25 mouse cellular contexts compared by ENCODE assay signal in genomic region chr2:37764514-37764913, GRCm38 (mm10). TPM values are rescaled to one million over a fixed set of nuclear protein-coding genes. Genes with fewer than 3 reads are reported as not detected.
DNase-seq lines count a peak whose midpoint lies in the region; ATAC-seq and TF ChIP-seq lines count a peak whose summit lies in the region.
"Had no signal": no experiment of that assay in that cellular context is flagged by ENCODE, and none has a peak within 500 bp of the region (broad histone marks: within the 10 kb centered on the region; RNA-seq: fewer than 3 reads in every experiment).

No protein-coding gene starts in this region.

- intact Hi-C loops in heart, postnatal 25 days (cut with DNase I), result no loop called here

- no peak overlapping the region for H3K4me3 ChIP-seq in heart, embryonic 13.5 days
- no peak overlapping the region for H3K4me3 ChIP-seq in bone marrow, adult 2 months (replicated peaks; ENCODE audit: control insufficient read depth, low read depth, low read length)
- no peak overlapping the region for H3K4me3 ChIP-seq in small intestine, adult 2 months (ENCODE audit: low read depth, low read length)
- no peak overlapping the region for H3K4me3 ChIP-seq in hindbrain, embryonic 12.5 days
- H3K4me3 ChIP-seq: embryonic facial prominence, embryonic 13.5 days; erythroblast, embryonic 14.5 days; gastrocnemius, adult 2 months; heart, embryonic 15.5 days; hindbrain, embryonic 13.5 days; kidney, embryonic 15.5 days; lung, embryonic 15.5 days; midbrain, embryonic 10.5 days; stomach, embryonic 15.5 days had no signal

- H3K27ac ChIP-seq in heart, embryonic 13.5 days (replicated peaks), result peak overlapping the region; percentile 73; the same call in 1 of the 2 replicates
- peak overlapping the region; percentile 87 for H3K27ac ChIP-seq in bone marrow, adult 2 months (ENCODE audit: control insufficient read depth, insufficient read depth, low read depth, low read length, poor library complexity)
- H3K27ac ChIP-seq in small intestine, adult 2 months (ENCODE audit: insufficient read depth, low read depth, low read length), result peak overlapping the region; percentile 57
- H3K27ac ChIP-seq in hindbrain, embryonic 12.5 days, result no peak overlapping the region
- H3K27ac ChIP-seq: embryonic facial prominence, embryonic 13.5 days; gastrocnemius, adult 2 months; hindbrain, embryonic 13.5 days; kidney, embryonic 15.5 days; liver, embryonic 14.5 days; lung, embryonic 15.5 days; macrophage; stomach, embryonic 15.5 days had no signal

- no peaks in the 10 kb centered on the region for H3K36me3 ChIP-seq in heart, embryonic 13.5 days
- no peaks in the 10 kb centered on the region for H3K36me3 ChIP-seq in small intestine, adult 2 months (ENCODE audit: control insufficient read depth, insufficient read depth, low read length)
- H3K36me3 ChIP-seq in hindbrain, embryonic 12.5 days, result no peaks in the 10 kb centered on the region
- H3K36me3 ChIP-seq: embryonic facial prominence, embryonic 13.5 days; heart, embryonic 15.5 days; hindbrain, embryonic 13.5 days; kidney, embryonic 15.5 days; lung, embryonic 15.5 days; midbrain, embryonic 10.5 days; stomach, embryonic 15.5 days had no signal

- no peaks in the 10 kb centered on the region for H3K9me3 ChIP-seq in heart, embryonic 13.5 days
- H3K9me3 ChIP-seq in hindbrain, embryonic 12.5 days (replicated peaks), result no peaks in the 10 kb centered on the region
- H3K9me3 ChIP-seq: embryonic facial prominence, embryonic 13.5 days; heart, embryonic 15.5 days; hindbrain, embryonic 13.5 days; kidney, embryonic 15.5 days; lung, embryonic 15.5 days; midbrain, embryonic 10.5 days; stomach, embryonic 15.5 days had no signal

- DNase-seq in heart, postnatal 25 days (ENCODE audit: low spot score), result no peak
- DNase-seq in spleen, postnatal 36 days (ENCODE audit: low spot score in 2 of 2), result peak; percentile 37 to 41
- DNase-seq in spleen, adult 18-20 months, result no peak
- DNase-seq: adrenal gland, postnatal 10 days; cerebellum, adult 2 months; embryo, embryonic 11 days; gastrocnemius, adult 2 months; kidney, adult 11 months; kidney, postnatal 36 days; layer of hippocampus, postnatal 36 days had no signal

- peaks cover 63% of the 10 kb centered on the region for H3K4me1 ChIP-seq in heart, embryonic 13.5 days
- H3K4me1 ChIP-seq in bone marrow, adult 2 months (ENCODE audit: control insufficient read depth, insufficient read depth, low read length), result peaks cover 7% of the 10 kb centered on the region
- peaks cover 5% of the 10 kb centered on the region; the same call in 1 of the 2 replicates for H3K4me1 ChIP-seq in small intestine, adult 2 months (ENCODE audit: control insufficient read depth, insufficient read depth, insufficient read length, low read length)
- H3K4me1 ChIP-seq in hindbrain, embryonic 12.5 days, result peaks cover 51% of the 10 kb centered on the region

- peak overlapping the region; percentile 50; the same call in 1 of the 2 replicates for H3K4me2 ChIP-seq in heart, embryonic 13.5 days
- no peak overlapping the region for H3K4me2 ChIP-seq in hindbrain, embryonic 12.5 days (replicated peaks)
- H3K4me2 ChIP-seq: embryonic facial prominence, embryonic 13.5 days; lung, embryonic 15.5 days; stomach, embryonic 15.5 days had no signal

- H3K9ac ChIP-seq in heart, embryonic 13.5 days, result no peak overlapping the region
- H3K9ac ChIP-seq in hindbrain, embryonic 12.5 days, result no peak overlapping the region
- H3K9ac ChIP-seq: embryonic facial prominence, embryonic 13.5 days; heart, embryonic 15.5 days; kidney, embryonic 15.5 days; liver, embryonic 14.5 days; lung, embryonic 15.5 days; stomach, embryonic 15.5 days had no signal

- WGBS in heart, embryonic 13.5 days, result 89% methylated on average over 2 of the region's 2 CpGs
- 84% methylated on average over 2 of the region's 2 CpGs for WGBS in bone marrow, adult 2 months
- 92% methylated on average over 2 of the region's 2 CpGs for WGBS in small intestine, adult 2 months
- WGBS in hindbrain, embryonic 12.5 days, result 91% methylated on average over 2 of the region's 2 CpGs

- TF ChIP-seq CTCF in bone marrow, adult 2 months (IDR thresholded peaks at IDR 0.05; ENCODE audit: control insufficient read depth, insufficient read depth, low read length), result no peak
- no peak for TF ChIP-seq CTCF in small intestine, adult 2 months (IDR thresholded peaks at IDR 0.05; ENCODE audit: extremely low read depth, insufficient read length, insufficient replicate concordance, low read depth, low read length)

- no peak for TF ChIP-seq POLR2A in bone marrow, adult 2 months (IDR thresholded peaks at IDR 0.05; ENCODE audit: borderline replicate concordance, control insufficient read depth, low read depth, low read length)
- no peak for TF ChIP-seq POLR2A in small intestine, adult 2 months (IDR thresholded peaks at IDR 0.05; ENCODE audit: low read depth, low read length)

- H3K27me3 ChIP-seq in heart, embryonic 13.5 days (replicated peaks), result no peaks in the 10 kb centered on the region
- no peaks in the 10 kb centered on the region for H3K27me3 ChIP-seq in small intestine, adult 2 months (ENCODE audit: control insufficient read depth, insufficient read depth, low read length)
- no peaks in the 10 kb centered on the region for H3K27me3 ChIP-seq in hindbrain, embryonic 12.5 days
- H3K27me3 ChIP-seq: heart, embryonic 15.5 days; lung, embryonic 15.5 days had no signal

- ATAC-seq in heart, embryonic 13.5 days (ENCODE audit: extremely low read depth, insufficient number of reproducible peaks, low FRiP score, low TSS enrichment), result no peak
- ATAC-seq in hindbrain, embryonic 12.5 days (ENCODE audit: low FRiP score), result no peak
- ATAC-seq: forebrain, embryonic 14.5 days had no signal

RNA-seq across cellular contexts. Expression of gene Crb2, which starts 11.5 kb away (rescaled TPM):
- 3.0 and 4.0 TPM in 2 replicates for polyA plus RNA-seq in heart, embryonic 13.5 days (2015; fragmentation: Nextera tagmentation; extraction: Ambion mirVana)
- 1 to 10 TPM in 1 of 2 experiments, under 1 TPM in 1; 0.78 to 1.0 TPM for total RNA-seq in heart, postnatal 25 days (2021)
- polyA plus RNA-seq in bone marrow, adult 2 months (2011; ENCODE audit: insufficient read depth, insufficient read length, low replicate concordance, missing spikeins), result not detected in 2 replicates
- 0.14 and 0.48 TPM in 2 replicates for polyA plus RNA-seq in small intestine, adult 2 months (2012; rRNA removed)
- polyA plus RNA-seq in hindbrain, embryonic 12.5 days (2016; fragmentation: Nextera tagmentation; extraction: Ambion mirVana), result 12.3 and 14.7 TPM in 2 replicates
- total RNA-seq: gastrocnemius, adult 2 months had no signal
- polyA plus RNA-seq: erythroblast, embryonic 14.5 days; macrophage had no signal

Comparison
In these comparisons a context has a peak if more than half of its experiments do, and no peak if none do; other contexts are left out.
1. DNase-seq: peak in spleen, postnatal 36 days (2 of 2); none in heart, postnatal 25 days (single experiment) and spleen, adult 18-20 months (0 of 2).